Mouse (Mus musculus): ENCODE results near the gene C87436. TPM values are rescaled to one million over a fixed set of nuclear protein-coding genes. Genes with fewer than 3 reads are reported as not detected.

The C87436 gene
- total and polyA plus RNA-seq, 2 experiments from 2014 or later, result 20.5 to 21.9 TPM

- no peaks in the 10 kb centered on the region for H3K9me3 ChIP-seq (ENCODE audit: low read length)
- H3K36me3 ChIP-seq (ENCODE audit: insufficient read depth), result peaks cover 7% of the 10 kb centered on the region; the same call in 1 of the 2 replicates
- no peak for DNase-seq
- no peak for ATAC-seq
- peak overlapping the region; percentile 40 for H3K4me3 ChIP-seq (ENCODE audit: low read depth, low read length)
- H3K27ac ChIP-seq (ENCODE audit: low read depth, low read length), result peak overlapping the region; percentile 93
- peak overlapping the region; percentile 68 for H3K9ac ChIP-seq
- peaks cover 8% of the 10 kb centered on the region for H3K4me1 ChIP-seq (ENCODE audit: insufficient read depth)
- WGBS, result 56% methylated on average over 7 of the region's 7 CpGs
- no peaks in the 10 kb centered on the region for H3K27me3 ChIP-seq (ENCODE audit: insufficient read depth, low read length)
- H3K4me2 ChIP-seq (ENCODE audit: low read depth), result peak overlapping the region; percentile 75
- TF ChIP-seq CTCF (IDR thresholded peaks at IDR 0.05; ENCODE audit: low read depth), result no peak
Measured at GRCm38 (mm10) chr6:86473077-86473476, 34.9 kb downstream of the C87436 start.

- DNase-seq, result no peak
- 96% methylated on average over 5 of the region's 5 CpGs for WGBS
- H3K27me3 ChIP-seq (ENCODE audit: insufficient read depth, low read length), result no peaks in the 10 kb centered on the region
Measured at GRCm38 (mm10) chr6:86474072-86474471, 35.9 kb downstream of the C87436 start.

GRCm38 (mm10) chr6:86474646-86475181, 36.5 kb downstream of the C87436 start:
- no peak overlapping the region for H3K9ac ChIP-seq
- TF ChIP-seq CTCF (IDR thresholded peaks at IDR 0.05; ENCODE audit: low read depth), result no peak
- ATAC-seq, result no peak
- peaks cover 5% of the 10 kb centered on the region; the same call in 1 of the 2 replicates for H3K36me3 ChIP-seq (ENCODE audit: insufficient read depth)
- H3K4me3 ChIP-seq (ENCODE audit: low read depth, low read length), result no peak overlapping the region
- no peak for DNase-seq
- no peaks in the 10 kb centered on the region for H3K27me3 ChIP-seq (ENCODE audit: insufficient read depth, low read length)
- no peak overlapping the region for H3K27ac ChIP-seq (ENCODE audit: low read depth, low read length)
- no peaks in the 10 kb centered on the region for H3K9me3 ChIP-seq (ENCODE audit: low read length)
- H3K4me2 ChIP-seq (ENCODE audit: low read depth), result no peak overlapping the region
- H3K4me1 ChIP-seq (ENCODE audit: insufficient read depth), result peaks cover 8% of the 10 kb centered on the region

More at GRCm38 (mm10) chr6:86474072-86474471, 35.9 kb downstream of the C87436 start:
- H3K27ac ChIP-seq (ENCODE audit: low read depth, low read length), result no peak overlapping the region
- no peak overlapping the region for H3K4me3 ChIP-seq (ENCODE audit: low read depth, low read length)
- no peak for TF ChIP-seq CTCF (IDR thresholded peaks at IDR 0.05; ENCODE audit: low read depth)
- H3K9me3 ChIP-seq (ENCODE audit: low read length), result no peaks in the 10 kb centered on the region
- peaks cover 7% of the 10 kb centered on the region; the same call in 1 of the 2 replicates for H3K36me3 ChIP-seq (ENCODE audit: insufficient read depth)
- no peak for ATAC-seq
- H3K4me1 ChIP-seq (ENCODE audit: insufficient read depth), result peaks cover 8% of the 10 kb centered on the region
- H3K9ac ChIP-seq, result no peak overlapping the region
- no peak overlapping the region for H3K4me2 ChIP-seq (ENCODE audit: low read depth)

- 81% methylated on average over 9 of the region's 9 CpGs for WGBS
- Histone ChIP-seq H3K9me3 (ENCODE audit: low read length) (no peaks in the 10 kb centered on the region), H3K36me3 (ENCODE audit: insufficient read depth) (no peaks in the 10 kb centered on the region), H3K4me2 (ENCODE audit: low read depth) (no peak overlapping the region), H3K9ac (no peak overlapping the region), H3K27ac (ENCODE audit: low read depth, low read length) (no peak overlapping the region), H3K4me1 (ENCODE audit: insufficient read depth) (peaks cover 8% of the 10 kb centered on the region), H3K4me3 (ENCODE audit: low read depth, low read length) (no peak overlapping the region), H3K27me3 (ENCODE audit: insufficient read depth, low read length) (no peaks in the 10 kb centered on the region)
- ATAC-seq (no peak), DNase-seq (no peak)
- no peak for TF ChIP-seq CTCF (IDR thresholded peaks at IDR 0.05; ENCODE audit: low read depth)
Measured at GRCm38 (mm10) chr6:86475462-86476167, 37.4 kb downstream of the C87436 start.

GRCm38 (mm10) chr6:86476931-86477330, 38.8 kb downstream of the C87436 start:
- peaks cover 8% of the 10 kb centered on the region for H3K4me1 ChIP-seq (ENCODE audit: insufficient read depth)
- WGBS, result 87% methylated on average over 5 of the region's 5 CpGs
- DNase-seq, result no peak
- H3K36me3 ChIP-seq (ENCODE audit: insufficient read depth), result no peaks in the 10 kb centered on the region
- no peak overlapping the region for H3K4me3 ChIP-seq (ENCODE audit: low read depth, low read length)
- ATAC-seq, result no peak
- H3K4me2 ChIP-seq (ENCODE audit: low read depth), result no peak overlapping the region
- no peak for TF ChIP-seq CTCF (IDR thresholded peaks at IDR 0.05; ENCODE audit: low read depth)
- no peaks in the 10 kb centered on the region for H3K27me3 ChIP-seq (ENCODE audit: insufficient read depth, low read length)
- no peak overlapping the region for H3K9ac ChIP-seq
- no peaks in the 10 kb centered on the region for H3K9me3 ChIP-seq (ENCODE audit: low read length)
- no peak overlapping the region for H3K27ac ChIP-seq (ENCODE audit: low read depth, low read length)

- H3K4me1 ChIP-seq (ENCODE audit: insufficient read depth), result no peaks in the 10 kb centered on the region
- no peak overlapping the region for H3K9ac ChIP-seq
- 76% methylated on average over 3 of the region's 3 CpGs for WGBS
- H3K4me3 ChIP-seq (ENCODE audit: low read depth, low read length), result no peak overlapping the region
- no peaks in the 10 kb centered on the region for H3K36me3 ChIP-seq (ENCODE audit: insufficient read depth)
- no peak overlapping the region for H3K4me2 ChIP-seq (ENCODE audit: low read depth)
- H3K27ac ChIP-seq (ENCODE audit: low read depth, low read length), result no peak overlapping the region
- no peak for TF ChIP-seq CTCF (IDR thresholded peaks at IDR 0.05; ENCODE audit: low read depth)
- no peaks in the 10 kb centered on the region for H3K27me3 ChIP-seq (ENCODE audit: insufficient read depth, low read length)
- H3K9me3 ChIP-seq (ENCODE audit: low read length), result no peaks in the 10 kb centered on the region
- DNase-seq, result no peak
- no peak for ATAC-seq
Measured at GRCm38 (mm10) chr6:86479311-86479710, 41.1 kb downstream of the C87436 start.

- ATAC-seq, result no peak
- no peak overlapping the region for H3K27ac ChIP-seq (ENCODE audit: low read depth, low read length)
- H3K4me3 ChIP-seq (ENCODE audit: low read depth, low read length), result no peak overlapping the region
- no peaks in the 10 kb centered on the region for H3K9me3 ChIP-seq (ENCODE audit: low read length)
- no peak overlapping the region for H3K4me2 ChIP-seq (ENCODE audit: low read depth)
- DNase-seq, result no peak
- no peaks in the 10 kb centered on the region for H3K4me1 ChIP-seq (ENCODE audit: insufficient read depth)
- no peak overlapping the region for H3K9ac ChIP-seq
- TF ChIP-seq CTCF (IDR thresholded peaks at IDR 0.05; ENCODE audit: low read depth), result no peak
- no peaks in the 10 kb centered on the region for H3K36me3 ChIP-seq (ENCODE audit: insufficient read depth)
- H3K27me3 ChIP-seq (ENCODE audit: insufficient read depth, low read length), result no peaks in the 10 kb centered on the region
Measured at GRCm38 (mm10) chr6:86479816-86480188, 41.6 kb downstream of the C87436 start.
